Mouse (Mus musculus) kidney, embryonic 14.5 days (tissue): Measurements from ENCODE around the gene Fer1l5. TPM values are rescaled to one million over a fixed set of nuclear protein-coding genes. Genes with fewer than 3 reads are reported as not detected.

Experiments used
- ATAC-seq: fragments of 200-750 bp; cut with Nextera tagmentation; 2 replicates; pipeline ENCODE4 v1.8.0; 2017; ENCODE audit warnings: moderate number of reproducible peaks, mild to moderate bottlenecking, moderate TSS enrichment, moderate library complexity; ENCODE audit not compliant: low FRiP score, low TSS enrichment
- H3K27ac ChIP-seq: fragments of 300-500 bp; sonication (generic); 2 replicates; pipeline ENCODE4 v1.5.1; 2014; ENCODE audit warnings: low read depth, mild to moderate bottlenecking, low read length, moderate library complexity, mixed read lengths
- H3K27me3 ChIP-seq: fragments of 300-500 bp; sonication (generic); 2 replicates; pipeline ENCODE4 v1.6.1; 2014; ENCODE audit warnings: mild to moderate bottlenecking, low read length; ENCODE audit not compliant: control insufficient read depth, insufficient read depth
- H3K36me3 ChIP-seq: fragments of 300-500 bp; sonication (generic); 2 replicates; pipeline ENCODE4 v1.6.1; 2014; ENCODE audit warnings: low read length, mixed read lengths; ENCODE audit not compliant: control insufficient read depth, insufficient read depth
- H3K4me1 ChIP-seq: fragments of 300-500 bp; sonication (generic); 2 replicates; pipeline ENCODE4 v1.6.1; 2014; ENCODE audit warnings: low read length, mixed read lengths; ENCODE audit not compliant: control insufficient read depth, insufficient read depth
- H3K4me2 ChIP-seq: fragments of 300-500 bp; sonication (generic); replicated peaks from 2 replicates; pipeline ENCODE4 v1.6.1; 2014; ENCODE audit warnings: low read depth, mild to moderate bottlenecking, low read length
- H3K4me3 ChIP-seq: fragments of 300-500 bp; sonication (generic); 2 replicates; pipeline ENCODE4 v1.5.1; 2014; ENCODE audit warnings: mild to moderate bottlenecking, low read length
- H3K9ac ChIP-seq: fragments of 300-500 bp; sonication (generic); 2 replicates; pipeline ENCODE4 v1.6.1; 2014; ENCODE audit warnings: low read depth, mild to moderate bottlenecking, low read length, moderate library complexity
- H3K9me3 ChIP-seq: fragments of 300-500 bp; sonication (generic); 2 replicates; pipeline ENCODE4 v1.6.1; 2016; ENCODE audit warnings: low read length; ENCODE audit not compliant: control insufficient read depth
- WGBS: fragments of 180-500 bp; shearing (Covaris S2); extraction: QIAGEN DNeasy Blood & Tissue Kit; methylation state at CpG from one replicate; pipeline ENCODE4 v1.1.7; 2014; 5-methylcytosine and 5-hydroxymethylcytosine counted together
- microRNA-seq: library from miRNA; unstranded; fragments of <30 nt; microRNA quantifications from one replicate; pipeline ENCODE4, GENCODE M21; 2016
- polyA plus RNA-seq: library from polyadenylated mRNA; unstranded; fragments of >200 nt; fragmentation: Nextera tagmentation; extraction: Ambion mirVana; gene quantifications from 2 replicates; pipeline ENCODE4 v1.2.1, GENCODE M21; 2014

Fer1l5 gene
- polyA plus RNA-seq, 1 experiment from 2014 or later: 0.65 TPM

GRCm38 (mm10) chr1:36465641-36466160 is 93.6 kb downstream of the Fer1l5 start:
- Histone ChIP-seq H3K9ac (no peak overlapping the region), H3K4me1 (no peaks in the 10 kb centered on the region), H3K4me3 (no peak overlapping the region), H3K27ac (no peak overlapping the region), H3K4me2 (no peak overlapping the region), H3K36me3 (no peaks in the 10 kb centered on the region), H3K27me3 (no peaks in the 10 kb centered on the region), H3K9me3 (no peaks in the 10 kb centered on the region)
- ATAC-seq: no peak
- WGBS: 80% methylated on average over 4 of the region's 4 CpGs

GRCm38 (mm10) chr1:36467446-36467845 is 95.4 kb downstream of the Fer1l5 start:
- ATAC-seq: no peak
- no peak overlapping the region for H3K27ac ChIP-seq
- H3K4me2 ChIP-seq: no peak overlapping the region
- H3K9ac ChIP-seq: no peak overlapping the region
- no peaks in the 10 kb centered on the region for H3K27me3 ChIP-seq
- H3K36me3 ChIP-seq: no peaks in the 10 kb centered on the region
- WGBS: 47% methylated on average over 5 of the region's 5 CpGs
- H3K9me3 ChIP-seq: no peaks in the 10 kb centered on the region
- no peak overlapping the region for H3K4me3 ChIP-seq
- peaks cover 5% of the 10 kb centered on the region; the same call in 1 of the 2 replicates for H3K4me1 ChIP-seq

GRCm38 (mm10) chr1:36469811-36470444 is 97.8 kb downstream of the Fer1l5 start:
- H3K36me3 ChIP-seq: no peaks in the 10 kb centered on the region
- H3K9me3 ChIP-seq: no peaks in the 10 kb centered on the region
- 52% methylated on average over 2 of the region's 2 CpGs for WGBS
- no peak for ATAC-seq
- H3K27ac ChIP-seq: no peak overlapping the region
- H3K4me1 ChIP-seq: peaks cover 29% of the 10 kb centered on the region
- H3K4me3 ChIP-seq: no peak overlapping the region
- no peak overlapping the region for H3K4me2 ChIP-seq
- no peaks in the 10 kb centered on the region for H3K27me3 ChIP-seq
- no peak overlapping the region for H3K9ac ChIP-seq

- under 1% methylated on average over 64 of the region's 98 CpGs for WGBS
- Histone ChIP-seq H3K4me1 (peaks cover 43% of the 10 kb centered on the region), H3K36me3 (no peaks in the 10 kb centered on the region), H3K27ac (peak within 1 kb of the TSS; percentile 51; the same call in 1 of the 2 replicates), H3K4me3 (peak within 1 kb of the TSS; percentile 72), H3K27me3 (no peaks in the 10 kb centered on the region), H3K9ac (peak within 1 kb of the TSS; percentile 66), H3K9me3 (no peaks in the 10 kb centered on the region), H3K4me2 (peak within 1 kb of the TSS; percentile 82)
- peak; percentile 94 for ATAC-seq
Measured at GRCm38 (mm10) chr1:36471181-36472105, 99.4 kb downstream of the Fer1l5 start, which contains the start of gene Cnnm4. Cnnm4 (plus strand) TSS chr1:36471620.

Small RNA genes lying within 50 kb of the gene (microRNA-seq; reads per million reads assigned to microRNA genes)
- 0.63 reads per million for gene Mir6898

Other genes with a start within 250 kb of the Fer1l5 start
- gene Uggt1, start 127.6 kb upstream of the Fer1l5 start, polyA plus RNA-seq: 58.0 and 81.1 TPM in 2 replicates
- 10.8 and 17.4 TPM in 2 replicates for gene Neurl3, start 97.6 kb upstream of the Fer1l5 start, polyA plus RNA-seq
- gene Arid5a, start 64.6 kb upstream of the Fer1l5 start, polyA plus RNA-seq: 2.3 and 4.5 TPM in 2 replicates
- gene Kansl3, start 3.1 kb upstream of the Fer1l5 start, polyA plus RNA-seq: 30.2 and 46.2 TPM in 2 replicates
- gene Lman2l, start 73.0 kb downstream of the Fer1l5 start, polyA plus RNA-seq: 33.6 and 33.7 TPM in 2 replicates
- gene Cnnm4, start 99.3 kb downstream of the Fer1l5 start, polyA plus RNA-seq: 12.8 and 13.1 TPM in 2 replicates
- 5.7 and 7.5 TPM in 2 replicates for gene Cnnm3, start 139.6 kb downstream of the Fer1l5 start, polyA plus RNA-seq
- gene Ankrd23, start 164.6 kb downstream of the Fer1l5 start, polyA plus RNA-seq: 10.5 and 14.6 TPM in 2 replicates
- gene Gm42417, start 167.1 kb downstream of the Fer1l5 start, polyA plus RNA-seq: 0.26 TPM in 1 of 2 replicates, not detected in the other
- gene Ankrd39, start 175.2 kb downstream of the Fer1l5 start, polyA plus RNA-seq: 22.4 and 22.7 TPM in 2 replicates
- gene Sema4c, start 186.1 kb downstream of the Fer1l5 start, polyA plus RNA-seq: 4.8 and 6.0 TPM in 2 replicates